Mouse (Mus musculus): ENCODE measurements at regions not wholly inside any gene's neighbourhood (a gene's known extent, or its start where the extent isn't known, plus 50 kb on each side); places are given as distances from the start of the nearest gene placed in this dataset.

DNA sequence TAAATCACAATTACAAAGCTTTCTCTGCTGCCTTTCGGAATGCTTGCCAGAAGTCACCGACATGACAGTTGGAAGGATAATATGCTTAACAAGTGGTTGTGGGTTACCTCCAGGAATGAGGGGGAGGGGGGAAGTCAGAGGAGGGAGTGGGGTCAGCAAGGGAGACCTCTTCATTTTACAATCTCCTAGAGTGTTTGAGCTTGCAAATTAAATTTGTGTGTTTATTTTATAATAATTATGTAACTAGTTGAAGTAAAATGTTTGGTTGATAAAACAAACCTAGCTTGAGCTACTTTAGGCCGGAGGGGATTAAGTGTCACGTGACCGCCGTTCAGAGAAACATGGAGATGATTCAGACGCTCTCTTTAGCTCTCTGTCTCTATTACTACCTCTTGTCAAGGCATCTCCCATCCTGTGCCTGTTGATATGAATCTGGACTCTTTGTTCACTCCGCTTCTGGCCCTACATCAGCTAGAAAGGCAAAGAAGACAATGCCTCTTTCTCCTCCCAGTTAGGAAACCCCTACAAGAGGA, 227.3 kb upstream of the Irx5 start:
- DNase-seq = no peak

DNA sequence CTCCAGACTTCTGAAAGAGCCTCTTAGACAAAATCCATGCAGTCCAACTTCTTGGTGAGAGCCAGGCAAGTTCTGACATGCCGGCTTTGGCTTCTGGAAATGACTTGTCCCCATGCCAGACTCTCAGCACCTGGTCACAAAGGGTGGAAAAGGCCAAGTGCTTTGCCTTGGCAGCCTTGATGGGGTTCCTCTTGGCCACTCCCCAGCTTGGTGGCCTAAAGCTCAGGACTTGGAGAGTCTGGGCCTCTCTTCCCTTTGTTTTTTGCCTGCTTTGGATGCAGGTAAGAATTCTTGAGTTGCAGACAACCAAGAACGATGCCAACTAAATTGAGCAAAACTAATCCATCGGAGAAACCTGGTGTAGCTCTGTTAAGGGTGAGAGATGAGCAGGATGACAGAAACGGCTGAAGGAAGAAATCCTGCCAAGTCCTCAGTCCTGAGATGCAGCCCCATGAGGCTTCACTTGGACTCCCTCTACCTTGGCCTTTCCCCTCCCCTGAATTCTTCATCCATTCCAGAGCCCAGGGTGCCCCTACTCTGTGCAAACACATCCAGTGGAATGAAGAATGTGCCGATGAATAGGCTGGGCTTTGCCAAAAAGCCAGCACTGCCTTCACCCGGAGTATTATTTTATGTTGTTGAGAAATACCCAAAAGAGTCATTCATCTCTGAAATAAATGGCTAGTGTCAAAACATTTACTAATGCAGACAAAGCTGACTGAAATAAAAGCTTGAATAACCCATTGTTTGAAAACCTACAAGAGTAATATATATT, 228.0 kb upstream of the Irx5 start:
- DNase-seq = no peak

DNA sequence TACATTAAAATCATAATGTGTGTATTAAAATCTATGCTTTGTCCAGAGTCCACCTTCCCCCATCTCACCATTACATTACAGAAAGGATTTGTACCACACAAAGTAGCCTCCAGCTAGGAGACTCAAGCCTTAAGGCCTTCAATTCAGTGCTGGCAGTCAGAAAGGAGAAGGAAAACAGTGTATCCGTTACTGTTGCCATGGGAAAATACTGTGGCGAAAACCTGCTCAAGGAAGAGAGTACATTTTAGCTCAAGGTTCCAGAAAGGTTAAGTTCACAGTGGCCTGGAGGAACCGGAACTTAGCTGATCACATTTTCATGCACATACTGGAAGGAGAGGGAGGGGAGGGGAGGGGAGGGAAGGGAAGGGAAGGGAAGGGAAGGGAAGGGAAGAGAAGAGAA, 231.8 kb upstream of the Irx5 start:
- no peak for DNase-seq

GRCm38 (mm10) chr8:92121296-92121695, 236.1 kb upstream of the Irx5 start:
- DNase-seq = no peak

- DNase-seq = no peak
These were observed 241.8 kb upstream of the Irx5 start for GRCm38 (mm10) chr8:92115479-92116267.

DNA sequence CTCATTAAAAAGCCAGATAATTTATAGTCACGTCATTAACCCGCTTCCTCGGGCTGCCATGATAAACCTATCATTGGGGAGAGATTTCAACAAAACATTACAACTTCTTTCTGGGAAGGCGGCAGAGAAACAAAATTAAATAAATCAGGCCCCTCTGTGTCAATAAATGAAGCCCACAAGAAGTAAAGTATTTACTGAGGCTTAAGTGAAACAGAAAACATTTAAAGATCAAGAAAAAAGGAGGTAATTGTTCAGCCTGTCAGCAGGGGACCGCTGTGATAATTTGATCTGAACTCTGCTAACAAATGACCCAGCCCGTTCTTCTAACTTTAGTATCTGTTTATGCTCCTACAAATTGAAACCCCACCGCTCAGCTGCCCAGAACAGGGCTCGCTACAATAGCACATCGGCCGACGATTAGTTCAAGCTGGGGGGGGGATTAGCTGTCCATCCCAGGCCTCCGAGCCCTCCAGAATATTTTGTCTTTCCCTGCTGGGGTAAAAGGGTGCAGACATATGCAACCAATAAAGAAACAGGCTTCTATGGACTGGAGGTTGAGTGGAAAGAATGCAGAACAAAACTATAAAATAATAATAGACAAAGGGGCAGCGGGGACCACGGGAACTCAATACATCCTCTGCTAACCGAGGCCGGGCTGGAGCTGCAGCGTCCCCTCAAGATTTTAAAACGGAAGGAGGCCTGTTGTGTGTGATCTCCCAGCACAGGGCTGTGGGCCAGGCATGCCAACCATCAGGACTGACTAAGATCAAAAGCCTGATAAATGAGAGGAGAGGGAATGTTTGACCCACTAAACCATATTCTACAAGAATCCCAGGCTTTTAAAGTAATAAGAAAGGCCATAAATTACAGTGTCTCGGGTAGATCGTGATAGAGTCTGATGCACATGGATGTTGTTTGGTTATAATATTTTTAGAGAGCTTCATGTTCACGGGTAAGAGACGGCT, 242.8 kb upstream of the Irx5 start:
- DNase-seq = no peak

DNA sequence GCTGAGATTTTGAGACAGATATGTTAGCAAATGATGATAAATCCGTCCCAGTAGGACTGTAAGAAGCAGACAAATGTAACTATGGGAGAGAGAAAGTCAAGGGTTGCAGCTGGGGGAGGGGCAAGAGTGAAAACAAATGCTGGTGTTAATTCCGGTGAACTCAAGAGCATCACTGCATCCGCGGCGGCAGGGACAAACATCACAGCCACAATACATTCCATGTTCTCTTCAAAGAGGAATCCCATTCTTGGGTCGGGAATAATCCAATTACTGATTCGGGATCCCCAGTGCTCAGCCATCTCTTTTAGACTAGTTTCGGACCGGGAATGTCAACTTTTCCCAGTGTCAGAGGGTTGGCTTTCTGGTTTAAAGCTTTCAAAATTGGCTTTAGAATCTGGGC, 243.5 kb upstream of the Irx5 start:
- no peak for DNase-seq

GRCm38 (mm10) chr8:92113386-92113785, 244.0 kb upstream of the Irx5 start:
- DNase-seq = no peak

GRCm38 (mm10) chr8:92104561-92104960, 252.9 kb upstream of the Irx5 start:
- DNase-seq = no peak

- no peak for DNase-seq
These were observed 254.9 kb upstream of the Irx5 start for GRCm38 (mm10) chr8:92102521-92102920.

- DNase-seq = no peak
These were observed 262.1 kb upstream of the Irx5 start for GRCm38 (mm10) chr8:92095276-92095675.

DNA sequence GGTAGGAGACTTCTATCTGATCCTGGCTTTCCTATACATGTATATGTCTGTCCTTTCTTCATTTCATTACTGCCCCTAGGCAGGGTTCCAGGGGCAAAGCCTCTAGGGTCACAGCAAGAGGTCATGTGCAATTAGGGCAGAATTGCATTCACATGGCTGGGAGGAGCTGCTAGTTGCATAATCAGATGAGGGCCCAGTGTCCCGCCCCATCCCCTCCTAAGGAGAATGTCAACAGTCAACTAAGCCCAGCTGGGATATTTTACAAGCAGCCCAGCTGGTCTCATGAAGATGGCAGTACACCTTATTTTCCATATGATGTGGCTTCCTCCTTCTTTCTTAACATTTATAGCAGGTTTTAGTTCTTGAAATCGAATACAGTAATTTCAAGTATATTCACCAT, 273.3 kb upstream of the Irx5 start:
- DNase-seq = no peak

GRCm38 (mm10) chr8:92081900-92082299, 275.5 kb upstream of the Irx5 start:
- DNase-seq = no peak

GRCm38 (mm10) chr8:92080852-92081251, 276.6 kb upstream of the Irx5 start:
- no peak for DNase-seq

- no peak for DNase-seq
These were observed 275.7 kb upstream of the Irx3 start for GRCm38 (mm10) chr8:92077611-92078010.

DNA sequence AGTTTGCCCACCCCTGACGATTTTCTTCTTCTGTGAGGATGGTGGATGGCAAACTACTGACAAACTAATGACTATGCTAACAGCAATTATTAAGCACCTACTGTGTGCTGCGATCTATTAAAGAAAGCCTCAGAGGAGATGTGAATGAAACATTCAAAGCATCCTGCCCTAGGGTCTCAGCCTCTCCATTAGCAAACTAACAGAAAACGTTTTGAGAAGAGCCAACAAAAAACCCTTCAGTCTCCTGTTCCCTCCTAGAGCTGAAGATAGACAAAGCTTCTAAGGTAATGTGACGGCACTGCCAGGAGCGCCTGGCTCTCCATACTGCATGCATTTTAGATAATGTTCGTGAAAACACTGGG, 270.4 kb upstream of the Irx3 start:
- DNase-seq = no peak

GRCm38 (mm10) chr8:92071305-92072253, 269.7 kb upstream of the Irx3 start:
- DNase-seq = no peak

DNA sequence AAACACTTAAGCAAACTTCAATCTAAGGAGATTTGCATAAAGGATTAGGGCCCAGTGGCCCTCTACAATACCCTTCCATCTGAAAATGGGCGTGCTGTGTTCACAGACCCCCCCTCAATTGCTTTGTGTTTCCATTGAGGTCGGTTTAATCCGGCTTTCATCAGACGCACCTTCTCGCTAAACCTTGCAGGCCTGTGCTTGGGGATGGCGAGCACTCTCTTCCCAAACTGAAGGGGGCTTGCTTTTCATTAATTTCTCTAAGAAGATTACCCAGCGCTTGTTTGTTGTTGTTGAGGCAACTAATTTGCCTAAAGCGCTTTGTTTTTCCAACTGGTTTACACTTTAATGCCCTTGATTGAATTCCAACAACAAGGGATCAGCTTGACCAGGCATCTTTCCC, 268.8 kb upstream of the Irx3 start:
- DNase-seq = no peak

DNA sequence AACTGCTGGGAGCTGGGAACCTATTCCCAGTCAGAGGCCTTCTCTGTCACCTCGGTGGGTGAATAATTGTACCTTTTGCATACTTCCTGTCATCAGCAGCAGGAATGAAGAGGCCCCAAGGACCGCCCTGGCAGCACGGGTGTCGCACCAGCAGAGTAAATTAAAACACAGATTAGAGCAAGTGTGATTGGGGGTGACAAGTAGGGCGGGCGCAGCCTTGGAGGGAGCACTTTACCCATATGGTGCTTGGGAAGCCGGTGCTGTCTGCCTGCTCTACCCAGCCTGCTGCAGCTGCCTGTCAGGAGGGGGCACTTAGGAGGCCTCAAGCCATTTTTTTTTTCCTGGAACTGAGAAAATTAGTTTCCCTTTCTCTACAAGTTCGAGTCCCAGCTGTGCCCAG, 264.6 kb upstream of the Irx3 start:
- no peak for DNase-seq

DNA sequence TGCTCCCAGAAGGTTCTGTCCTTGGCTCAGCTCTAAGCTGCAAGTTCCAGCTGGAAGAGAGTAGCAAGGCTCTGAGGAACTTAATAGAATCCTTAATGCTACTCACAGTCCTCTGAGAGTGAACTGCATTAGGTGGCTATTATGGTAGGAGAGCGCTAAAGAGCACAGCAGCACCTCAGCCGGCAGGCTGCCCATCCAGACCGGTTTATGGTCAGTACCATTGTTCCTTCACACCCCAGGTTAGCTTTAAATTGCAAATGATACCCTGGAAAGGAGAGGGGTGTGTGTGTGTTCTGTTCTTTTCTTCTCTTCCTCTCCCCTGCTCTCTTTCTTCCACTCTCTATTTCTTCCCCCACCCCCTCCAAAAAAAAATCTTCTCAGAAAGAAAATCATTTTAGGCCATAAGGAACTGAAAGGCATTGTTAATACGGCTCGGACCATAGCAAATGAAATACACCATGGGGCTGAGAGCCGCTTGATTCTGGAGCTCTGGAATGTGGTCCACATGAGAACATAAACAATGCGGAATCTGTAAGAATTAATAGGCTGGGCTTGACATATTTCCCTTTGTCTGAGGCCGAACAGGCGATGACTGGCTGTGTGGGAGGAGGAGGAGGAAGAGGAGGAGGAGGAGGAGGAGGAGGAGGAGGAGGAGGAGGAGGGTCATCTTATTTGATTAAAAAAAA, 263.8 kb upstream of the Irx3 start:
- no peak for DNase-seq

GRCm38 (mm10) chr8:92064971-92065370, 263.1 kb upstream of the Irx3 start:
- no peak for DNase-seq

All from thymus, postnatal 14 days (tissue).